Mouse (Mus musculus) cerebral cortex, adult 2 months (tissue): ENCODE measurements around the gene Zbtb33.

Experiments
- WGBS: fragments of 180-500 bp; shearing (Covaris S2); methylation state at CpG from one replicate; pipeline ENCODE4 v1.1.7; 2018; 5-methylcytosine and 5-hydroxymethylcytosine counted together

Zbtb33 gene

GRCm38 (mm10) chrX:38189552-38190457 is at the start of gene Zbtb33:
Gene Zbtb33, plus strand, starts transcription at chrX:38189793.
- 7% methylated on average over 62 of the region's 72 CpGs for WGBS

- WGBS, result 67% methylated on average over 1 of the region's 1 CpGs
Measured at GRCm38 (mm10) chrX:38159097-38159496, 30.5 kb upstream of the Zbtb33 start.

- WGBS, result 80% methylated on average over 3 of the region's 3 CpGs
Measured at GRCm38 (mm10) chrX:38165315-38165714, 24.3 kb upstream of the Zbtb33 start.

- 70% methylated on average over 9 of the region's 9 CpGs for WGBS
Measured at GRCm38 (mm10) chrX:38166064-38166463, 23.5 kb upstream of the Zbtb33 start.

- WGBS, result 93% methylated on average over 4 of the region's 4 CpGs
Measured at GRCm38 (mm10) chrX:38166592-38166991, 23.0 kb upstream of the Zbtb33 start.

- 18% methylated on average over 19 of the region's 19 CpGs for WGBS
Measured at GRCm38 (mm10) chrX:38179891-38180310, 9.7 kb upstream of the Zbtb33 start.

- 6% methylated on average over 34 of the region's 38 CpGs for WGBS
Measured at GRCm38 (mm10) chrX:38180656-38181607, 8.7 kb upstream of the Zbtb33 start.

GRCm38 (mm10) chrX:38181608-38182258 is 7.9 kb upstream of the Zbtb33 start:
- WGBS, result 15% methylated on average over 13 of the region's 15 CpGs

- 45% methylated on average over 2 of the region's 2 CpGs for WGBS
Measured at GRCm38 (mm10) chrX:38185520-38185919, 4.1 kb upstream of the Zbtb33 start.

GRCm38 (mm10) chrX:38190458-38190764 is 818 bp downstream of the Zbtb33 start:
- 16% methylated on average over 3 of the region's 3 CpGs for WGBS

GRCm38 (mm10) chrX:38201816-38202215 is 12.2 kb downstream of the Zbtb33 start:
- 30% methylated on average over 2 of the region's 2 CpGs for WGBS

GRCm38 (mm10) chrX:38207392-38207791 is 17.8 kb downstream of the Zbtb33 start:
- 75% methylated on average over 1 of the region's 1 CpGs for WGBS

- WGBS, result 90% methylated on average over 9 of the region's 9 CpGs
Measured at GRCm38 (mm10) chrX:38216986-38217675, 27.5 kb downstream of the Zbtb33 start.

- 92% methylated on average over 2 of the region's 2 CpGs for WGBS
Measured at GRCm38 (mm10) chrX:38217676-38217991, 28.0 kb downstream of the Zbtb33 start.

GRCm38 (mm10) chrX:38222757-38223156 is 33.2 kb downstream of the Zbtb33 start:
- WGBS, result 47% methylated on average over 2 of the region's 2 CpGs

GRCm38 (mm10) chrX:38229888-38230287 is 40.3 kb downstream of the Zbtb33 start:
- 87% methylated on average over 1 of the region's 1 CpGs for WGBS

GRCm38 (mm10) chrX:38237731-38238130 is 48.1 kb downstream of the Zbtb33 start:
- WGBS, result 41% methylated on average over 2 of the region's 2 CpGs
